Mouse (Mus musculus) adrenal gland (tissue): ENCODE results near the gene Bnipl.

ENCODE experiments used
- intact Hi-C: fragments of 180-260 bp; cut with DNase I; formaldehyde crosslinking; loops from one replicate; pipeline ENCODE4 v1.15.1; 2025
- long read RNA-seq, 2 experiments: library from polyadenylated mRNA; unstranded; transcript quantifications; one replicate each; pipeline ENCODE4 v2.0.0; 2020; ENCODE audit warnings: borderline replicate concordance in 1 of 2; ENCODE audit not compliant: insufficient replicate concordance in 1 of 2

Bnipl gene
- long read RNA-seq, experiment 1, result 0 reads
- long read RNA-seq, experiment 2, result 0 reads

- intact Hi-C loops, result no loop called here
These were observed at the start of gene Bnipl for GRCm38 (mm10) chr3:95250783-95251424. Bnipl (minus strand) TSS chr3:95251193.

DNA sequence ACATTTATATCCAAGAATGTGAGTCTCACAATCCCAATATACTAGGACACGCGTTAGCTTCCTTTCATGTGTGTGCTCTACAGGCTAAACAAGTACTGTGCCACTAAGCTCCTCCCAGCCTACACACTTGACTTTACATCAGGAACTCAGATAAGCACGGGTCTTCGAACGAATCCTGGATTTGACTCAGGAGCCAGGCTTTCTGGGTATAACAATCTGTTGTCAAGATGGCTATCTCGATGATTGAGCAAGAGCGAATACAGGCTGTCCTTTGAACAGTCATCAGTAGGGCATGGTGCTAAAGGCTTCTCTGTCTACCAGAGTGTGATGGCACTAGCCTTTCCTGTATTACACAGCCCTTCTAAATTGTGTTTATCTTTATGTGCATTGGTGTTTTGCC, 47.0 kb upstream of the Bnipl start:
- intact Hi-C loops, result no loop called here

DNA sequence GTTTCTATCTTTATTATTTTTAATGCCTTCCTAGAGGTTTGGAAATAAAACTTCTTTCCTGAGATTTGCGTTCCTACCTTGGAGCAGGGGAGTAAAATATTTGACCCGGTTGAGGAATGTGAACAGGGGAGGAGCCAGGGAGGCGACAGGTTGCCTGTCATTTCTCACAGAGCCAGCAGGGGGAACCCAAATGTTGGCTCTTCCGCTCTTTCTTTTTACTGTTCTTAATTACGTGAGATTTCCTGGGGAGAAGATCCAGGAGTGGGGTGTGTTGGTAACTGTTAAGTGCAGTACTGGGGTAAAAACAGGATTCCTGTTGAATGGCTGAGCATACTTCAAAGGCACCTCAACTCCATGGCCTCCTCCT, 45.1 kb upstream of the Bnipl start:
- intact Hi-C loops, result no loop called here

GRCm38 (mm10) chr3:95295321-95296102, 44.5 kb upstream of the Bnipl start:
- intact Hi-C loops, result no loop called here

GRCm38 (mm10) chr3:95294718-95295117, 43.7 kb upstream of the Bnipl start:
- intact Hi-C loops, result no loop called here

DNA sequence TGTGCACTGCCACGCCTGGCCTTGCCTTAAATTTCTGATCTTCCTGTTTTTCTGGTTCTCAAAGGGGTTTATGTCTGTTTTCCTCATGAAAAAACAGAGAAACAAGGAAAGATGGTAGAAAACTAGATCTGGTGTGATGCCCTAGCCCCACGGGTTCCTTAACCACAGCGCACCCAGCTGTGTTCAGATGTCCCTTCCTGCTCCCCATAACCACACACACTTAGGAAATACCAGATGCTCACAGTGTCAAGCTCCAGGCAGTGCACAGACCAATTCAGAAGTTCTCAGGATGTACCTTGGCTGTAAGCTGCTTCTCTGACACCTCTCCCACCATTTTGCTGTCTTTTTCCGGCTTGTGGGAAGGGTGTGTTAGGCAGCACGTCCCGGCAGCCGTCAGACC, 43.3 kb upstream of the Bnipl start:
- intact Hi-C loops, result no loop called here

DNA sequence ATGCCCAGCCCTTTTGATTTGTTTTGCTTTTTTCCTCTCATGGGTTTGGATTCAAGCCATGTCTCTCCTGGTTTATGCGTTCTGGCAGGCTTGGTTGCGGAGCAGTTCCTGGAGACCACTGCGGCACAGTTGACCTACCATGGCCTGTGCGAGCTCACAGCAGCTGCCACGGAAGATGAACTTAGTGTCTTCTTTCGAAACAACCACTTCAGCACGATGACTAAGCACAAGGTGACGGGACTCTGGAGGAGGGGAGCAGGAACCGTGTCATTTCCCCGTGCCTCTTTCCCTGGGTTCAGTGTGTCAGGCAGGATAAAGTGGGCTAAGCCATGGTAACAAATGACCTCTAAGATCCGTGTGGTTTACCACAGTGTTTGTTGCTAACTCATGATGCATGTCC, 42.5 kb upstream of the Bnipl start:
- intact Hi-C loops, result no loop called here

- intact Hi-C loops, result no loop called here
These were observed 41.9 kb upstream of the Bnipl start for GRCm38 (mm10) chr3:95292899-95293298.

GRCm38 (mm10) chr3:95291041-95291440, 40.0 kb upstream of the Bnipl start:
- intact Hi-C loops, result no loop called here

DNA sequence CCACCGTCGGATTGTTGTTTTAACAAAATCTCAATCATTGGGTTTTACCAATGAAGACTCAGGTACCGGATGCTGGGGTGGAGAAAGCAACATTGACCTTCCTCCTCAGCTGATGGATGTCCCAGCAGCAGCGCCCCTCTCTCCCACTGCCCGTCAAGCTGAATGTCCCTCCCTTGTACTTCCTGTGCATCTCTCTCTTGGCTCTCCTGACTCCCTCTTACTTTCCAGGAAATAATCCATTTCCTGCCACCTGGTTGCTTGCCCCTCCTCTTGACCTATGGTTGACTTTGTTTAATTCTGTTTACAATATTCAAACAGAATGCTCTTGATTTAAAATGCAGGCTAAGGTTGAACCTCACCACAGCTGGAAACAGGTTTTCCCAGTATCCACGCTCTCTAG, 39.2 kb upstream of the Bnipl start:
- intact Hi-C loops, result no loop called here

DNA sequence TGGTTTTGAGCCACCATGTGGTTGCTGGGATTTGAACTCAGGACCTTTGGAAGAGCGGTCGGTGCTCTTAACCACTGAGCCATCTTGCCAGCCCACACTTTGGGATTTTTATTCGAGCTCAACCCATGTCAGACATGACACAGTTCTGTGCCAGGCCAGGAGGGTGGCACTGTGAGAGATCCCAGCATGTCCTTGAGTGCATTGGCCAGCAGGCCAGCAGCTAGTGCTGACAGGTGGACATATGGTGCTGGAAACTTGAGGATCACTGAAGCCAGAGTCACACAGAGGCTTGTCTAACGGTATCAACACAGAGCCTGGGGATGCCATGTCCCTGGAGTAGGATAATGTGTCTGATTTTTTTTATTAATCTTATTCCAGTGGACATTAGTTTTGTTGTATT, 38.4 kb upstream of the Bnipl start:
- intact Hi-C loops, result no loop called here

- intact Hi-C loops, result no loop called here
These were observed 36.5 kb upstream of the Bnipl start for GRCm38 (mm10) chr3:95287541-95287940.

- intact Hi-C loops, result no loop called here
These were observed 35.5 kb upstream of the Bnipl start for GRCm38 (mm10) chr3:95286510-95286909.

DNA sequence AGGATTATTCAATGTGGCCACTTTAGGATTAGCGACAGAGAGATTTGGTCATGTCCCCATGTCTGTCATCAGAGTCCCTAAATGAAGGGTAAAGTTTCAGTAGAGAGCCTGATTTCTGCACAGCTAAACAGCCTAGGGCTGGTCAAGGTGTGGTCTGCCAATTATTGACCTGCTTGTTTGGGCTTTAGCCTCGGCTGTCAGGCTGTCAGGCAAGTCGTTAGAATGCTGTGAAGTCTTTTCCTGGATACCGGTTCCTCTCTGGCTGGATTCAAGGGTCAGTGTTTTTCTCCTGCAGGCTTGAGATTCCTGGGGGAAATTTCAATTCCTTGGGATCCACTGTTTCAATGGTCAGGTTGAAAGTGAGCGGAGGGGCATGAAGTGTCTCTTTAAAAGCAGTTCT, 35.0 kb upstream of the Bnipl start:
- intact Hi-C loops, result no loop called here

- intact Hi-C loops, result no loop called here
These were observed 34.4 kb upstream of the Bnipl start for GRCm38 (mm10) chr3:95285390-95285789.

GRCm38 (mm10) chr3:95284501-95285281, 33.7 kb upstream of the Bnipl start:
- intact Hi-C loops, result no loop called here

DNA sequence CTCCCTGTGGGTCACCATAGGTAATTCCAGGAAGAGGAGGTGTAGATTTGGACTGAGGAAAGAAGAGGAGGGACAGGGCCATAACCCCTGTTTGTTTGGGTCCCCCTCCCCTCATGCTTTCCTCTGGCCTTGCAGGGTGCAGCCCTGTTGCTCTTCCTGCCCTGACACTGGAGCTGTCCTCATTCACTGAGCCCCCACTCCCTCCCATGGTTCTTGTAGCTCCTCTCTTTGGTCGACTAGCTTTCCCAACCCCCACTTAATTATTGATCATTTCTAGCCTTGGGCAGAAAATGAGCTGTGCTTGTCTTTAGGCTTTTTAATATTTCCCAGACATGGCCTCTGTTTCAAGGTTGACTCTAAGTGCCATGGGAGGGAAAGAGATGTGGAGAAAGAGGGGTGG, 33.1 kb upstream of the Bnipl start:
- intact Hi-C loops, result no loop called here

DNA sequence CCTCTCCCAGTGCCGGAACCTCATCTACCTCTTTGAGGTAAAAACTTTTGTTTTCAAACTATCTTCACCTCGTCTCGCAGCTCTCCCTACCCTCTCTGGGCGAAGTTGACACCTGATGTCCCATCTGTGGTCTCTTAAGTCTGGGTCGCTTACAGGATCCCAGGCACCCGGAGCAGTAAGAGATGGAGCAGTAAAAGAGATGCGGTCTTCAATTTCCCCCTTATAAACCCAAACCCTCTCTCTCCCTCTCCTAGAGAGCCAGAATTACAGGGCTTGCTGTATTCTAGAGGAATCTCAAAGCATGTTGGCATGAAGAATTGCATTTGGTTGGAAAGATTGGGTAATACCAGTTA, 32.6 kb upstream of the Bnipl start:
- intact Hi-C loops, result no loop called here

DNA sequence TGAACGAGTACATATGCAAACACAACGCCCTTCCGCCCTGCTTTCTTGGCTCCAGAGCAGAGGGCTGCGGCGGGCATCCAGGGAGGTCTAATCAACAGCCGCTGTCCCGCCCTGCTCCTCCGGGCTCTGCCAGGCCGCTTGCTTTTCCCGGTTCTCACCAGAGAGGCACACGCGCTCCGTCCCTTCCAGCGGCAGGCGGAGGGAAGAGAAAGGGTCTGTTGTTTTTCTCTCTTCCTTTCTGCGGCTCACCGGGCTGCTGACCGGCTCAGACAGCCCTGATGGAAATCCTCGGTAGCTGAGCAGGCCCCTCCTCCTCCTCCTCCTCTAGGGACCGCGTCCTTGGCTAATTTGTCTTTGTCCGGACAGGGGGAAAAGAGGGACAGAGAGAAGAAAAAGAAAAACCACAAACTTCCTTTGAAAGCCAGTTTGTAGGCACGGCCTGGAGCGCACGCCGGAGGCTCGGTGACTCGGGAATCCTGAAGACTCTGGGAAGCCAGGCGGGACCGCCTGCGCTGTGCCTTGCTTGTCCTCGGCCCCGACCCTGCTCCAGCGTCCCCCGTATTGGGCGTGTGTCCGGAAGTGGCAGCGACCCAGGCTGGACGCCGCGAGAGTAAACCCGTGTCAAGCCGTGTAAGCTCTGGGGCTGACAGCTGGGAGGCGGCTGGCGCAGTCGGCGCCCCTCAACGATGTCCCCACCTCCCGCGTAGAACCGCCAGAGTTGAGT, 32.0 kb upstream of the Bnipl start:
- intact Hi-C loops, result no loop called here

GRCm38 (mm10) chr3:95282381-95282864, 31.4 kb upstream of the Bnipl start:
- intact Hi-C loops, result no loop called here
